Mouse (Mus musculus): ENCODE data around the gene Cntn1.

- TF ChIP-seq ZNF384 (IDR thresholded peaks at IDR 0.05; ENCODE audit: low read depth, low read length) (no peak), CHD2 (IDR thresholded peaks at IDR 0.05; ENCODE audit: low read depth, low read length) (no peak), HCFC1 (IDR thresholded peaks at IDR 0.05; ENCODE audit: borderline replicate concordance, insufficient read depth, low read length) (no peak), ZC3H11A (IDR thresholded peaks at IDR 0.05; ENCODE audit: borderline replicate concordance, low read depth, low read length) (no peak)
These were observed 276.1 kb downstream of the Cntn1 start for GRCm38 (mm10) chr15:92327111-92327510.
